Mouse (Mus musculus) gastrocnemius, adult 8-10 months (tissue): ENCODE measurements at regions not wholly inside any gene's neighbourhood (a gene's known extent, or its start where the extent isn't known, plus 50 kb on each side); places are given as distances from the start of the nearest gene placed in this dataset.
A peak's percentile ranks its signal among the peaks of the same experiment; 100 is the strongest.

Source experiments
- DNase-seq, 2 experiments: peaks; one replicate each; pipeline ENCODE4 v3.0.0; 2022; ENCODE audit warnings: low spot score in 2 of 2

DNA sequence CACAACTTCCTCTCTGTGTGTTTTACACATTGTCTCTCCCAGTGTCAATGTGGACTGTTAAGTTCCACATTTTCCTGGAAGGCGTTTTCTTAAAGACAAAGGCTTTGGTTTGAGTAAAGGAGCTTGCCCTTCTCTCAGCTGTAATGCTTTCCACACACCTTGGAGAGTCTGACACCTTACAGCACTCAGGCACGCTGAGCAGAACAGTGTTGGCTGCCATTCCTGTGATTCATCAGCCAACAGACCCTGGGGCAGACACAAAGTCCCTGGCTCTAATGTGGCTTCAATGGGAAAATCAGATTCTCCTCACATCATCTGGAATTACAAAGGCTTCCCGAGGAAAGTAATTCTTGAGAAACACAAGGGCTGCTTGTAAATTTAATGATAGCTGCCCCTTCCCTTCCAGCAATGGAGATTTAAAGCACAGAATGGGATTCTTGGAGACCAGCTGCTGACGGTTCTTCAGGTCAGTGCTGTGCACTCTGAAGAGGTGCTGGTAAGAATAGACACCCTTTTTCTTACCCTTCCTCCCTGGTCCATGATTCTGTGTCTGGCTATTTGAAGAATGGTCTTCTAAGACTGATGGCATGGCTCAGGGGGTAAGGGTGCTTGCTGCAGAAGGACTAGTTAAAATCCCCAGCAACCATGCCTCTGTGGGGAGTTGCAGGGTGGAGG lies 468.4 kb upstream of the Nr2f2 start:
- no peak for DNase-seq

DNA sequence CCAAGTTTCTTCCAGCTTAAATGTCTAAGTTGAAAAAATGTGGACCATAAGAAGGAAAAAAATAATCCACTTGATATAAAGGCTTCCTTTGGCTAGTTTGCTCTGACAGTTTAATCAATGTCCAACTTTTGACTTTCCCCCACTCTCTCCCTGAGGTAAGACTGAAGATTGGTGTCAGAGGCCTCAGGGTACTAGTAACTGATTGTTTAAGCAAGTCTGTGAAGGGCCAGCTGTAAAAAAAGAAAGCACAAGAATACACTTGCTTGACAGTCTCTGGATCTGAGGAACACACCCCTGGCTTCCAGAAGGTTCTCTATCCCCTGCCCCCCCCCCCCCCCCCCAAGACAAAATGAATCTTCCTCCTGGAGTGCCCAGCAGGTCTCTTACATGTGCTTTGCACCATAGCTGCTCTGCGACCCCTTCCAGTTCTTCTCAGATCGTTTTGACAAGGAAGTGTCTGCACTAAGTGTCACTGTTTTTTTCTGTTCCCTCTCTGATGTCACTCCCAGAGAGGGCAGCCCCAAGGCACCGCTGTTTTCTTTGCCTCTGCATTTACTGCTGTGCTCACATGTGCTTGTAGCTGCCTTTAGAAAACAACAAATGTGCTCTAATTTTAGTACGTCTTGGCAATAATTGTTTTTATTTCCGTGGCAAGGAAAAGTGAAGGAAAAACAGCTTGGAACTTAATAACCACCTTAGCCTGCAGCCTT lies 462.1 kb upstream of the Nr2f2 start:
- no peak for DNase-seq

DNA sequence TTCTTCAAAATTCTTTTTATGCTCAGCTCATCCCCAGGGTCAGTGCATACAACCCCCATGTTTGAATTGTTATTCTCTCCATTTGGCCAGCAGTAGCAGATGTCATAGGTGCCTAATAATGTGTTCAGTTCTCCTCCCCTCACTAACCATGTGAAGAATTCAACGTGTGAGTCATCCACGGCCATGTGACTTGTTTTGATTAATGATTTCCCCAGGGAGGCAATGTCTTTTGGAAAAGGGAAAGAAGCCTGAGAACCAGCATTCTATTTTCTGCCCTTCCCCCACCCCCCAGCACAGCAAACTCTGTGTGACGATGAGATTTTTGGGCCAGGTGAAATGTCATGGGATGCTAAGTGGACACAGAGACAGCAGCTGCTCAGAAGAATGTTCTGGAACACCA lies 459.5 kb upstream of the Nr2f2 start:
- no peak for DNase-seq

DNA sequence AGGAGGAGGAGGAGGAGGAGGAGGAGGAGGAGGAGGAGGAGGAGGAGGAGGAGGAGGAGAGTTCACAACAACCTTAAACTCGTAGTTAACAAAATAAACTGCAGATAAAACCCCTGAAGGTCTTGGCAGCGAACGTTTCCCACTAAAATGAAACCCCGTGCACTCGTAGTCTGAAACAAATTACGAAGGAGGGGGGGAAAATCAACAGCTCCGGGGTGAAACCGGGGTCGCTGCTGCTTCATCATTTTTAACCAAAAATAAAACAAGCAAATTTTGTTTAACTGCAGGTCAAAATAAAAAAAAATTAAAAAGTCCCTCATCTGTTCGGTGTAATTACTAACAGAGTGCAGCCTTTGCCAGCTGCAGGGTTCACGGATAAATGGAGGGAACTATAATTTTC lies 456.5 kb upstream of the Nr2f2 start:
- no peak for DNase-seq

DNA sequence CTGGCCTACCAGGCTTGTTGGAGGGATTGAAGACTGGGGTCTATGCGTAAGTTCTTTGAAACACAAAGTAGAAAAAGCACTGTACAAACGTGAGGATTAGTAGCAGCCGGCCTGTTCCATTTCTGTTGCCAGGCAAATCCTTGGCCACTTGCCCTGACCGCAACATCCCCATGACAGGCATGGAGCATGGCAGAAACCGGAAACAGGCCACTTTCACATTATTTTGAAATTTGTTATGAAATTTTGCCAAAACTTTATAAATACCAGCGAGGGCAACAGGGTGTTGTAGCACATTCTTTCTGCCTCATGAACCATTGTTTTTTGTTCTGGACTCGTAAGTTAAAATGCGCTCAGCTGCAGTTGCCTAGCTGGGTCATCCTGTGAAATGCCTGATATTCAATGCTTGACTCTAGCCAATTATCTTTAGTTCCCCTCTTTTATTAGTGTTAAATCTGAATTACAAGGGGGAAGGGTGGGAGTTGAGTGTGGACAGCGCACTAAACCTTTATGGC lies 455.8 kb upstream of the Nr2f2 start:
- peak; percentile 13 to 29 for DNase-seq

DNA sequence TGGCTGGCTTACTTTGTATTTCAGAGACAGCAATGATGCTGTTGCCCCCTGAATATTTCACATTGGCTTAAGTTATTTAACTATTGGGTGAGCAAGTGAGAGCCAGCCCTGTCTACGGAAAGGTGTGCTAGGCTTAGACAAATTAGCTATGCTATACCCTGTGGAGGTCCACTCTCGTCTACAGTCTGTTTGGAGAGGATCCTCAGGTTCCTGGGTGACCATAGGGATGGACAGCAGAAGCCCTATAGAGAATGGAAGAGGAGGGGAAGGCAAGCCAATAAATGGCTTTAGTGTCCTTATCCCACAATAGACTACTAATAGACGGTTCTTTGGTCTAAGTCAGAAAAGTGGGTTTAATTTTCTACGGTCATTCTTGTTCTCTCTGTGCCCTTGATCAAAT lies 455.3 kb upstream of the Nr2f2 start:
- DNase-seq: no peak

DNA sequence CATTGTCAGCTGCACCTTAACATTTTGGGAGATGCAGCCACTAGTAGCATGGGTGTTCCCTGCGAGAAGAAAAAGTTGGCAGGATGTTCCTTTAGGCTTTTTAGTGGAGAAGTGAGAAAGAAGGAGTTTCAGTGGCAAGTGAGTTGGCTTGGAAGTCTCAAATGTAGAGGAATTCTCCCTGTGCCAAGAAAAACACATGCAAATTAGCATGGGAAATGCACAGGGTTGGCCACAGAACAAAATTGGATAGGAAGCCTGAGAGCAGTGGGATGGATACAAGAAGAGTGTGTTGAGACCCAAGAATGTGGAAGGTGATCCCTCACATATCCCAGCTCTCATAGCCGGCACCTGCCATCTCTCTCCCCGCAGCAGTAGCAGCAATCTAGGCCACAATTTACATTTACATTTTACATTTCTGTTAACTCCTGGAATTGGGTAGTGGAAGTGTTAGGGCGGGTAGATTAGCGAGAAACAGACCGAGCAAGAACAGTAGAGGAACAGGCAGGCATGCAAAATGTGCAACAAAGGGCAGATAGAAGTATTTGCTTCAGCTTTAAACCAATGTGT lies 450.9 kb upstream of the Nr2f2 start:
- no peak for DNase-seq

DNA sequence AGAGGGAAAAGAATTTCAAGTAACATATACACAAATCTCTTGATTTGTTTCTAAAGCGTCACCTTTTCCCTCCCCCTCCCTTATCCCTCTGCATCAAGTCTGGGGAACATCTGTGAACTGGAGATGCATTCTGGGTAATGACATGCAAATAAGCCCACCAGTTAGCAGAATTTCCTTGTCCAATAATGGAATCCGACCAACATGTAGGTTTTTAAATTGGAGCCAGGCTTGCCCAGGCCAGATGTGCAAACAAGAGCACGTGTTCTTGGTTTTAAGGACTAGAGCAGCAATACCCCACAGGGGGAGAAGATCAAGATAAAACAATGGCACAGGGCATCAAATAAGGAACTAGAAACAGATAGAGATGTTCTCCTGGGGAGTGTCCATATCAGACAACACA lies 447.9 kb upstream of the Nr2f2 start:
- DNase-seq: no peak

DNA sequence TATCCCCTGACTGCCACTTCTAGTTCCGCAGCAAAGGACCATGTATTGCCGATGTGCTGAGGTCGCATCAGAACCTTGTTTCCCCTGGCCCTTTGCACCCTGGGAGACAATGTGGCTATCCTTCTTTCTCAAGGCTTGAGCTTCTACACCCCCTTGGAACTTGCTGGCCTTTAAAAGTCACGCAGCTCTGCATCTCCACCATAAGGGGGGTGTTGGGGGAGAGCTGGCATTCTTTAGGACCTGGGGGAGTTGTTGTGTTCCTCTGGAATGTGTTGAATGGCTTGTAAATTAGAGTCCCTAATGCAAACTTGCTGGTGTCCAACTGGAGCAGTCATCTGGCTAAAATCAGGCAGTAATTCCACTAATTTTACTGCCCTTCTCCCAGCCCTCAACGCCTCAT lies 446.6 kb upstream of the Nr2f2 start:
- no peak for DNase-seq

DNA sequence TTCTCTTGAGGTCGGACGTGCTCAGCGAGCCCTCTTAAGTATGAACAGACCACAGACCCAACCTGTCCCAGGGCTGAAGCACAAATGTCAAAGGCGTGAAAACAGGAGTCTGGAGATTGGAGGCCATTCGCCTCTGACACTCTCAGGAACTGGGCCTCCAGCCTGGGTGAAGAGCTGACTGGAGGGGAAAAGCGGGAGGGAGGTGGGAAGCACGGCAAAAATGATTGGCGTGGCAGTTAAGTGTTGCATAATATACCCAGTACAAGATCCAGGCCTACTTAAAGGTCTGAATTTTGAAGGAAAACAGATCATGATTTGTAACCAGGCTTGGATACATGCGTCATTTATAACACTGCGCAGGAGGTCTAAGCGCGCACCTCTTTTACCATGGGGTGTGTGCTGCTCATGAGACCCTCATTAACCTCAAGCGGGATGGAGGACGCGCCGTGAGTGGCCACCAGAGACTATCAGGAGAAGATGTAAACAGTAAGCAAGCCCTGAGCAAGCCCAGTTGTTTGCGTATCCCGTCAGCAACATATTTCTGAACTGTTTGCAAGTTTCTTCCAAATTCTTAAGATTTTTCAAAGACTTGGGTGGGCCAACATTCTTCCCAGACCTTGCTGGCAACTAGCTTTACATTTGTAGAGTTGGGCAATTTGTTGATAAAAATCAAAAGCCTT lies 444.0 kb upstream of the Nr2f2 start:
- no peak for DNase-seq

DNA sequence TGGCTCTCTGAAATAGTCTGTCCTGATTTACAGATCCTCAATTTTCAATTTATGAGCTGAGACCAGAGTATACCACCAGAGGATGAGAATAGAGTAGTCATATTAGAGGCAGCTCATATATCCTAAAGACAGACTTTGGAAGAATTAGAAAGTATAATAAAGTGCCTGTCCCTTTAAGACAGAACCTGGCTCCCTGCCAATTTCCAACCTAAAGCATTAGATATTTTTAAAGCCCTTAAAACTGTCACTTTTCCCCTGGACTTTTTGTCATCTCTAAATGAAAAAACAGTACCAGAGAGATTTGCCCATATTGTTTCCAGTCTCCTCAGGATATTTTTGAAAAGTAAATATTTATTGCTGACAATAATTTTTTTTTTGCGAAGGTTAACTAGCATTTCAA lies 437.7 kb upstream of the Nr2f2 start:
- DNase-seq: no peak

DNA sequence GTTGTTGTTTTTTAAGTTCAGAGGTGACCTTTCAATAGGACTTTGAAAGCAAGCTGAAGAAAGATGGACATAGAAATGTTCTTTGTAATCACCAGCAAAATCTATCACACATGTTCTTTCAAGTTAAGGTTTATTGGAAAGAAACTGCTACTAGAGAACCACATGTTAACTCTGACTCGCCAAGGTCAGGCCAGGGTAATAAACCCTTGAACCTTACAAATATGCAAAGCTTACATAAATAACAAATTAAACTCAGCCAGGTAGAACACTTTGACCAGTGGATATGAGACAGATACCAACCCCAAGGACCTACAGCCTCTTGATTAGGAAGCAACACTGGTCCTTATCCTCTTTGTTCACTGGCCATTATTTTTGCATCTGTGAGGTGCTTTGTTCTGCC lies 433.4 kb upstream of the Nr2f2 start:
- DNase-seq: no peak

DNA sequence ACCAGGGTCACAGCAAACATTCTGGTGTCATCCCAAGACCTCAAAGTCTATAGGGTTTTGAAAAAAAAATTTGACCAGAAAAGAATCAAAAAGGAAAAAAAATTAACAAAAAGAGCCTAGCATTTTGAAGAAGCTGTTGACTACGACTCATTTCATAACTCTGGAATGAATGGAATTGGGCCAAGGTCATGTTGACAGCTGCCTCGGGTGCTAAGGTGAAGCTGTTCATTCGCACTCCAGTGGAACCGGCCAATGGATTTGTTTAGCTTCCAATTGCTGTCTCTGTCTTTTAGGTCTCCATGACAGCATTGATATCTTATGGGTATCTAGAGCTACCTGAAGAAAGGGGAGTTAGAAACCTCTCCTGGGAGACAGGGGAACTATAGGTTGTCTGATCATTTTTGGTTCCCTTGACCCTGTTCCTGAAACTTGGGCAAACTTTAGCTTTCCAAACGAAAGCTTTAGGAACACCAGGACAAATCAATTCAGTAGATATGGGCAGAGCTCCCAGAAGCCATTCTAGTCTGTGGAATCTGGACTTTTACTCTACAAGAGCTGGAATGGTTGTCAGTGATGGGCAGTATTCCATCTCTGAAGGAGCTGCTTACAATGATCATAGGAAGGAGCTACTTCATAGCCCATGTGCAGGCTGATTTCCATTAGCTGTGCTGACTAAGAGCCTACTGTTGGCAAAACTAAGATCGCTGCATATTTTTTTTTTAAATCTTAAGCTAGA lies 432.7 kb upstream of the Nr2f2 start:
- no peak for DNase-seq

DNA sequence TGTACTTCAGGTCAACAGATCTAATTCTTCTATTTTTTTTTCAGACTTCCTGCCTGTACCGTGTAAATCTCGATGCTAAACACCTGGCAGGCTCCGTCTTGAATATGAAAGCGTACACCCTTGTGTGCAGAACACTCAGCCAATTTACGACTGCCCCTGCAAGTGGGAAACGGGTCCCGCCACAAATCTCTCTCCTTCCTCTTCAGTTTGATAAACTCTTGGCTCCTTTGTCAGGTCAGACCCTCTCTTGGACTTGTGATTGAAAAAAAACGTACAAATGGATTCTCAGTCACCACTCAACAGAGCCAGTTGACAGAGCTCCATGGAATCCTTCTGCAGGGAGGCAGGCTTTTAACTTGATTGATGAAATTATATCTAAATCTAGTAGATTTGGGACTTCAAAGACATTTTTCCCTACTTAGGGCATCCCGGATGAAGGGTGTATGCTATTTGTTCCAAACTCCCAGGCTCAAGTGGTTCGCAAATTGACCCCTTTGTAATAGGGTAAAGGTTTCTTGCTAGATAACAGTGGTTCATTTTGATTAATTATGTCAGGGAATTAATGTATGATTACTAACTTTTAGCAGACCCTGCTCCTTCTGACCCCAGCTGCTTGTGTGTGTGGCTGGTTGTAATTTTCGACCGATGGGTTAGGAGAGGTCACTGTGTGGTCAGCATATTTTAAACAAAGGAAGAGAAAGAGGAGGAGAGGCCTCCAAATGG lies 429.7 kb upstream of the Nr2f2 start:
- DNase-seq: no peak

DNA sequence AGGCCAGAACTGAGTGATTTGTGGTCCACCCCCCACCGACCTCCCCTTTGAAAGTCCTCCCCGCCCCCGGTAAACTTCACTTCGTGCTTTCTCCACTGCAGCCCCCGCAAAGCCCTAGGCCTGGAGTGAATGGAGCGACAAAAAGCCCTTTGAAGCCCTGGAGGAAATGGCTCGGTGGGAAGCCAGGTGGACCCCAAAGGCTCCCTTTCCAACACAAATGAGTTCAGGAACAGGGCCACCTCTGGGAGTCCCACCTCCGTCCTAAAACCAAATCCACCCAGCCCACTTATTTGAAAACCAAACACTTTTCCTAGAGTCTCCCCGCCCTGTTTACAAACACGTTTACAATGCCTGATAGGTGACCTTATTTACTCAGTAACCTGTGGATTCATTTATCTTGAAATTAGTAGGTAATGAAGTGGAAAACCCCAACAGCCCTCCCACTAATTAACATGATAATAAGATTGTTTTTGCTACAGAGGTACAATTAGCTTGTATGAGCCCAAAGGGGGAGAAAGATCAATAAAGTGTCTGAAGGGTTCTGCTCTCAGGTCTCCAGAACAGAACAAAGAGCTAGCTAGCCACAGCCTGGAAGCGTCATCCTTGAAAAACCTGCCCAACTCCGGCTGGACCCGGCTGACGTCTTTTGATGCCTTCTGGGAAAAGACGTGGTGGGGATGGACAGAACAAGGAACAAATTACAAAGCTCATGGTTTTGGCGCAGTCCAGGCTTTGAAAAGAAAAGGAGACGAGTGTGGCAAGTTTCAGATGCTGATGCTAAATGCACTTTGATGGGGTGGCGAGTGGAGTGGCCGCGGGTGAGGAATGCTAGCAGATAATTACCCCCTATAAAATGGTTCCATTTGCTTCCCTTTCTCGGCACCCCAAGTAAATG lies 422.6 kb upstream of the Nr2f2 start:
- DNase-seq: no peak

DNA sequence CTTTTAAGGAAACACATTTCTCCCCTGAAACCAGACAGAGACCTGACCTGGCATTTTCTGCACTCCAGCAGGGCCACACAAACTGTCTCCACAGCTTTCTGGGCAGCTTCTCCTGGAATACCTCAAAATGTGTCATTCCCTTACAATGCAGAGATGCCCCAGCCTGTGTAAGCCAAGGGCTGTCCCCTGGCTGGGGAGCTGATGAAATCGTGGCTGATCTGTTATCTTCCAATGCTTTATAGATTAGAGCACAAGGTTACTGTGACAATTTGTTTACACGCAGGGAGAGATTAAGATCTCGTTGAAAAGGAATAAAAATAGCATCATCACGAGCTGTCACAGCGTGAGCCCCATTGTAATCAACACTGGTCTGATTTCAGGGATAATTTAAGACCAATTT lies 421.4 kb upstream of the Nr2f2 start:
- DNase-seq: no peak

DNA sequence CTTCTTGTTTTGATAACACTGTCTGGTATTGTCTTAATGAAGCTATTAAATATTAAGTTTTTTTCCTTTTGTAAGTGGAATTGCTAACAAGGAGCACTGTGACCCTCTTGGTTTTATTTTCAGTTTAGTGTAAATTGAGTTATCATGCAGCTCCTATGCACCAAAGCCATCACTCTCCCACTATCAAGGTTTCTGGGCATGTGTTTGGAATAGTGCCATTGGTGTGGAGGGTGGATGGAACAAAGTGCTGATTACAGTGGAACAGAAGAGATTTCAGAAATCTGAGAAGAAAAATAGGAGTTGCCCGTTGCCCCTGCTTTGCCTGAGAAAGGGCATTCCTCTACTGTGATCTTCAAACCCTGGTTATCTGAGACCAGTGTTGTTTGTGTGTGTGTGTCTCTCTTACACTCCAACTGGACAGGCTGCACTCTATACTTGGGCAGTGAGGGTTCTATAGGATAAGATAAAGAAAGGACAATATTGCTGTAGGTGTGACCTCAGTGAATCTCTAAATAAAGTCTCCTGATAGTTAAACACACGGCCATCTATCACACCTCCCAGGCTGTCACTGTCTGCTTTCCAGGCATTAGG lies 414.3 kb upstream of the Nr2f2 start:
- no peak for DNase-seq

DNA sequence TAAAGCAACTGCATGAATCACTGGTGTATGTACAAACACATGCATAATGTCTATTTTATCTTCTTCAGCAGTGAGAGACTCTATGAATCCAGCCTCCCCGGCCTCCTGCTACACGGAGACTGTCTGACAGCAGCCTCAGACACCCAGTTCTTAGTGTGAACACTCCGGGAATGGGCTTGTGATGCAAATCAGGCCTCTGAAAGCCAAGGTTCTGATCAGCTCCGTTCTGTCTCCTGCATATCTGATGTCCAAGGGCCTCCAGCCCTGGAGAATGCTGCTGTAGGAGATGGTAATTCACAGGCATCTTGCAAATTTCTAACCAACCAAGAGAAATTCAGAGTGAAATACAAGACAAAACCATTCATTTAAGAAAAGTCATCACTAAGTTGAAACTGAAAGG lies 411.2 kb upstream of the Nr2f2 start:
- DNase-seq: no peak

DNA sequence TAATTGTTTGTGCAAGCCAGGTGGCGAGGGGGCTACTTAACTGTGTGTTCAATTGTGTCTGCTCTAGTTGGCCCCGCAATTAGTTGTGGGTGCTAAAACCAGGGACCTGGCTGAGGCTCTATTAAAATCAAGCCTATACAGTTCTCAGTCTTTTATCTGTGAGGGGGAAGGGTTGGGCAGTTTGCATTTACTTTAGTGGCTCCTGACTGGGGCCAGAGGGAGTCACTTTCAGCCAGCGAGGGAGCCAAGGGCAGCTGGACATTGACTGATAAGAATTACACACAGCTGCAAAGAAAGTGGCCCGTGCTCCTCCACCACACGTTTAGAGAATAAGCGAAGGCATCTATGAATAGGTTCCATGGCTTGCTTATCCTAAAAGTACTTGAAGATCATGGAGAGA lies 403.1 kb upstream of the Nr2f2 start:
- DNase-seq: no peak

DNA sequence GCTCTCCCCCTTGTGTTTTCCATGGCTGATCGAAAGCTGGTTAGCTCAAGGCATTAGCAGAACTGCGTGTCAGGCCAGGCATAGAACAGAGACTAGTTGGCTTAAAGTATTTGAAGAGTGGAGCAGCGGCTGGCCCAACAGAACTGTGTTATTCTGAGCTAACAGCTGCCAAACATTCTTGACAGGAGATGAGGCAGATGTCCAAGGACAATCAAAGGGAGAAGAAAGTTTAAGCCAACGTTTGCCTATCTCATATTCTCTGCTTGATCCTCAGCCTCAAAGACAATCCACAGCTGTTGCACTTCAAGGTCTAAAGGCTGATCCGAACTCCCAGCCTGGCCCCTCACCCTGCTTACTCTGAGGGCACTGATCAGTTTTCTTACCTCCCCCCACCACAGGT lies 401.2 kb upstream of the Nr2f2 start:
- DNase-seq: no peak
